Mouse (Mus musculus) embryonic facial prominence, embryonic 14.5 days (tissue): ENCODE measurements at regions not wholly inside any gene's neighbourhood (a gene's known extent, or its start where the extent isn't known, plus 50 kb on each side); places are given as distances from the start of the nearest gene placed in this dataset.

ENCODE experiments used
- ATAC-seq: fragments of 200-750 bp; cut with Nextera tagmentation; 2 replicates; pipeline ENCODE4 v1.8.0; 2017; ENCODE audit warnings: low read depth, moderate number of reproducible peaks, moderate TSS enrichment
- DNase-seq: peaks from one replicate; pipeline ENCODE4 v3.0.0-alpha.2; 2015; ENCODE audit warnings: low spot score
- H3K27ac ChIP-seq: fragments of 300-500 bp; sonication (generic); replicated peaks from 2 replicates; pipeline ENCODE4 v1.5.1; 2014; ENCODE audit warnings: low read depth, mild to moderate bottlenecking, low read length, moderate library complexity
- H3K27me3 ChIP-seq: fragments of 300-500 bp; sonication (generic); replicated peaks from 2 replicates; pipeline ENCODE4 v1.6.1; 2014; ENCODE audit warnings: low read length; ENCODE audit not compliant: control insufficient read depth, insufficient read depth
- H3K36me3 ChIP-seq: fragments of 300-500 bp; sonication (generic); 2 replicates; pipeline ENCODE4 v1.6.1; 2014; ENCODE audit warnings: low read length, mixed read lengths; ENCODE audit not compliant: control insufficient read depth, insufficient read depth
- H3K4me1 ChIP-seq: fragments of 300-500 bp; sonication (generic); 2 replicates; pipeline ENCODE4 v1.6.1; 2014; ENCODE audit warnings: antibody characterized with exemption, low read length; ENCODE audit not compliant: control insufficient read depth, insufficient read depth
- H3K4me2 ChIP-seq: fragments of 300-500 bp; sonication (generic); 2 replicates; pipeline ENCODE4 v1.6.1; 2014; ENCODE audit warnings: low read depth, mild to moderate bottlenecking, low read length, moderate library complexity, mixed read lengths
- H3K4me3 ChIP-seq: fragments of 300-500 bp; sonication (generic); 2 replicates; pipeline ENCODE4 v1.5.1; 2014; ENCODE audit warnings: low read depth, mild to moderate bottlenecking, low read length
- H3K9ac ChIP-seq: fragments of 300-500 bp; sonication (generic); 2 replicates; pipeline ENCODE4 v1.6.1; 2014; ENCODE audit warnings: low read depth, mild to moderate bottlenecking, low read length, moderate library complexity, mixed read lengths
- H3K9me3 ChIP-seq: fragments of 300-500 bp; sonication (generic); 2 replicates; pipeline ENCODE4 v1.6.1; 2016; ENCODE audit warnings: low read length; ENCODE audit not compliant: control insufficient read depth
- WGBS: fragments of 180-500 bp; shearing (Covaris S2); extraction: QIAGEN DNeasy Blood & Tissue Kit; methylation state at CpG from one replicate; pipeline ENCODE4 v1.1.7; 2014; 5-methylcytosine and 5-hydroxymethylcytosine counted together

GRCm38 (mm10) chr1:169138404-169139183 lies 392.7 kb downstream of the Nuf2 start:
- no peak overlapping the region for H3K4me2 ChIP-seq
- H3K27ac ChIP-seq: no peak overlapping the region
- no peaks in the 10 kb centered on the region for H3K4me1 ChIP-seq
- ATAC-seq (peak; percentile 62; the same call in 1 of the 2 replicates), DNase-seq (peak; percentile 15)
- H3K4me3 ChIP-seq: no peak overlapping the region
- no peaks in the 10 kb centered on the region for H3K27me3 ChIP-seq
- H3K9ac ChIP-seq: no peak overlapping the region
- H3K9me3 ChIP-seq: peaks cover 5% of the 10 kb centered on the region; the same call in 1 of the 2 replicates
- WGBS: 38% methylated on average over 6 of the region's 6 CpGs
- H3K36me3 ChIP-seq: no peaks in the 10 kb centered on the region

GRCm38 (mm10) chr1:169135542-169135941 lies 395.7 kb downstream of the Nuf2 start:
- H3K4me2 ChIP-seq: no peak overlapping the region
- no peak overlapping the region for H3K9ac ChIP-seq
- H3K4me3 ChIP-seq: no peak overlapping the region
- H3K27ac ChIP-seq: no peak overlapping the region
- H3K36me3 ChIP-seq: no peaks in the 10 kb centered on the region
- DNase-seq (no peak), ATAC-seq (no peak)
- H3K4me1 ChIP-seq: no peaks in the 10 kb centered on the region
- H3K9me3 ChIP-seq: no peaks in the 10 kb centered on the region
- no peaks in the 10 kb centered on the region for H3K27me3 ChIP-seq

- no peak for ATAC-seq
- no peak for DNase-seq
These were observed 427.6 kb downstream of the Nuf2 start for GRCm38 (mm10) chr1:169103669-169104068.

GRCm38 (mm10) chr1:169103113-169103512 lies 428.2 kb downstream of the Nuf2 start:
- WGBS: 67% methylated on average over 2 of the region's 2 CpGs
- no peak for ATAC-seq
- Histone ChIP-seq H3K9ac (no peak overlapping the region), H3K27me3 (no peaks in the 10 kb centered on the region), H3K27ac (no peak overlapping the region), H3K4me1 (no peaks in the 10 kb centered on the region; the same call in 1 of the 2 replicates), H3K36me3 (no peaks in the 10 kb centered on the region), H3K9me3 (no peaks in the 10 kb centered on the region), H3K4me2 (no peak overlapping the region), H3K4me3 (no peak overlapping the region)
- DNase-seq: no peak

More at GRCm38 (mm10) chr1:169103669-169104068, 427.6 kb downstream of the Nuf2 start:
- Histone ChIP-seq H3K27me3 (no peaks in the 10 kb centered on the region), H3K4me3 (no peak overlapping the region), H3K36me3 (no peaks in the 10 kb centered on the region), H3K4me1 (no peaks in the 10 kb centered on the region; the same call in 1 of the 2 replicates), H3K9me3 (no peaks in the 10 kb centered on the region), H3K9ac (no peak overlapping the region), H3K27ac (no peak overlapping the region), H3K4me2 (no peak overlapping the region)
- WGBS: 60% methylated on average over 4 of the region's 4 CpGs

- DNase-seq (peak; percentile 71), ATAC-seq (0 out of 2 replicates have a peak, but pooled peaks have one; percentile 55)
- no peak overlapping the region for H3K27ac ChIP-seq
- no peaks in the 10 kb centered on the region for H3K36me3 ChIP-seq
- H3K4me1 ChIP-seq: no peaks in the 10 kb centered on the region; the same call in 1 of the 2 replicates
- H3K9me3 ChIP-seq: no peaks in the 10 kb centered on the region
- H3K9ac ChIP-seq: no peak overlapping the region
- no peak overlapping the region for H3K4me3 ChIP-seq
- H3K27me3 ChIP-seq: no peaks in the 10 kb centered on the region
- no peak overlapping the region for H3K4me2 ChIP-seq
- 46% methylated on average over 5 of the region's 5 CpGs for WGBS
These were observed 432.0 kb downstream of the Nuf2 start for GRCm38 (mm10) chr1:169099221-169099620.

- DNase-seq (peak; percentile 46), ATAC-seq (no peak)
- Histone ChIP-seq H3K9me3 (no peaks in the 10 kb centered on the region), H3K4me1 (no peaks in the 10 kb centered on the region; the same call in 1 of the 2 replicates), H3K27ac (no peak overlapping the region), H3K4me3 (no peak overlapping the region), H3K4me2 (no peak overlapping the region), H3K9ac (no peak overlapping the region), H3K36me3 (no peaks in the 10 kb centered on the region), H3K27me3 (no peaks in the 10 kb centered on the region)
- 43% methylated on average over 5 of the region's 5 CpGs for WGBS
These were observed 434.5 kb downstream of the Nuf2 start for GRCm38 (mm10) chr1:169096737-169097136.

GRCm38 (mm10) chr1:169093602-169094354 lies 437.5 kb downstream of the Nuf2 start:
- DNase-seq (no peak), ATAC-seq (no peak)
- Histone ChIP-seq H3K36me3 (no peaks in the 10 kb centered on the region), H3K4me1 (no peaks in the 10 kb centered on the region), H3K9ac (no peak overlapping the region), H3K27ac (no peak overlapping the region), H3K4me2 (no peak overlapping the region), H3K27me3 (no peaks in the 10 kb centered on the region), H3K4me3 (no peak overlapping the region), H3K9me3 (no peaks in the 10 kb centered on the region)
- WGBS: 49% methylated on average over 3 of the region's 3 CpGs

- no peak overlapping the region for H3K4me2 ChIP-seq
- no peaks in the 10 kb centered on the region for H3K4me1 ChIP-seq
- no peak for ATAC-seq
- H3K4me3 ChIP-seq: no peak overlapping the region
- 79% methylated on average over 3 of the region's 3 CpGs for WGBS
- no peaks in the 10 kb centered on the region for H3K9me3 ChIP-seq
- H3K9ac ChIP-seq: no peak overlapping the region
- no peak overlapping the region for H3K27ac ChIP-seq
- no peak for DNase-seq
- H3K27me3 ChIP-seq: no peaks in the 10 kb centered on the region
- H3K36me3 ChIP-seq: no peaks in the 10 kb centered on the region
These were observed 445.2 kb downstream of the Nuf2 start for GRCm38 (mm10) chr1:169086032-169086431.
